Mouse (Mus musculus): Measurements from ENCODE around the gene Col24a1.

GRCm38 (mm10) chr3:145537870-145538269 lies 245.6 kb downstream of the Col24a1 start:
- no peak for TF ChIP-seq CTCF (IDR thresholded peaks at IDR 0.05; ENCODE audit: control insufficient read depth, insufficient read depth, low read length)
- TF ChIP-seq POLR2A (IDR thresholded peaks at IDR 0.05; ENCODE audit: borderline replicate concordance, control insufficient read depth, low read depth, low read length): no peak

All from bone marrow, adult 2 months (tissue).